Mouse (Mus musculus) ovary, adult 18-20 months (tissue): ENCODE results near the gene Uba7.

Experiments
- DNase-seq: peaks from one replicate; pipeline ENCODE4 v3.0.0; 2022; ENCODE audit warnings: low spot score, mixed read lengths

Gene Uba7

GRCm38 (mm10) chr9:107975399-107976386, at the start of gene Uba7:
Gene Uba7, plus strand, starts transcription at chr9:107975505.
- DNase-seq, result peak; percentile 24

- no peak for DNase-seq
Measured at GRCm38 (mm10) chr9:107926920-107927420, 48.3 kb upstream of the Uba7 start.

GRCm38 (mm10) chr9:107927749-107928148, 47.6 kb upstream of the Uba7 start:
- DNase-seq, result no peak

GRCm38 (mm10) chr9:107928169-107928568, 47.1 kb upstream of the Uba7 start, which contains the start of gene Actl11:
Gene Actl11, plus strand, starts transcription at chr9:107928469.
- DNase-seq, result no peak

GRCm38 (mm10) chr9:107932221-107932620, 43.1 kb upstream of the Uba7 start:
- DNase-seq, result no peak

GRCm38 (mm10) chr9:107934146-107934545, 41.2 kb upstream of the Uba7 start:
- no peak for DNase-seq

GRCm38 (mm10) chr9:107935374-107935773, 39.9 kb upstream of the Uba7 start, which contains the start of gene Camkv:
Gene Camkv, plus strand, starts transcription at chr9:107935674.
- DNase-seq, result no peak

- DNase-seq, result no peak
Measured at GRCm38 (mm10) chr9:107935790-107936214, 39.5 kb upstream of the Uba7 start.

- DNase-seq, result no peak
Measured at GRCm38 (mm10) chr9:107936215-107936822, 39.0 kb upstream of the Uba7 start.

- DNase-seq, result no peak
Measured at GRCm38 (mm10) chr9:107936831-107937230, 38.5 kb upstream of the Uba7 start.

GRCm38 (mm10) chr9:107947241-107948194, 27.8 kb upstream of the Uba7 start:
- no peak for DNase-seq

- no peak for DNase-seq
Measured at GRCm38 (mm10) chr9:107949184-107949921, 26.0 kb upstream of the Uba7 start.

GRCm38 (mm10) chr9:107949922-107950235, 25.4 kb upstream of the Uba7 start, which contains the start of gene Traip:
Gene Traip, plus strand, starts transcription at chr9:107950136.
- DNase-seq, result no peak

- peak; percentile 83 for DNase-seq
Measured at GRCm38 (mm10) chr9:107950460-107951355, 24.6 kb upstream of the Uba7 start.

- DNase-seq, result no peak
Measured at GRCm38 (mm10) chr9:107955613-107956289, 19.6 kb upstream of the Uba7 start.

- DNase-seq, result no peak
Measured at GRCm38 (mm10) chr9:107957141-107957540, 18.2 kb upstream of the Uba7 start.

GRCm38 (mm10) chr9:107959896-107960295, 15.4 kb upstream of the Uba7 start:
- no peak for DNase-seq

- DNase-seq, result no peak
Measured at GRCm38 (mm10) chr9:107960928-107961327, 14.4 kb upstream of the Uba7 start.

GRCm38 (mm10) chr9:107961351-107961762, 13.9 kb upstream of the Uba7 start:
- DNase-seq, result no peak
